Mouse (Mus musculus) layer of hippocampus, adult 9-10 months (tissue): ENCODE measurements around the gene Fuca2.
"Not testable (repeated sequence)": the region's sequence is repeated elsewhere in the genome, so short reads cannot be mapped to it uniquely, and the experiment has no call there.

Experiments
- DNase-seq: peaks from one replicate; pipeline ENCODE4 v3.0.0; 2022; ENCODE audit warnings: low spot score

The Fuca2 gene

GRCm38 (mm10) chr10:13499331-13499730, at the start of gene Fuca2:
Fuca2 (plus strand) TSS chr10:13499540.
- DNase-seq = no peak

DNA sequence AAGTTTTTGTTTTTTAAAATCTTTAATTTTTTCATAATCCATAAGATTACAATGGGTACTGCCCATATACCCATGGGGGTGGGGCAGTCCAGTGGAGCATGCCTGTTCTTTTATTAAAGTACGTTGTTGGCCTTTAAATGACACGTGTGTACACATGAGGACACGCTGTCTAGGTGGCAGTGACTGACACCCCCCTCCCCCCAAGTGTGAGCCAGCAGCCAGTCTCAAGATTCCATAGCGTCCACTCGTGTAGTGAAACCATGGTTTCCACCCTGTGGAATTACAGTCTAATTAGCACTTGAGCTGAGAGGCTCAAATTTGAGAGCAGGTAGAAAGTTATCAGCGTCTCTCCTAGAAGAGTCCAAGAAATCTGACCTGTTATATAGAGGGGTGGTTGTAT, 47.7 kb upstream of the Fuca2 start:
- DNase-seq = no peak

GRCm38 (mm10) chr10:13453200-13453990, 45.9 kb upstream of the Fuca2 start:
- no peak for DNase-seq

GRCm38 (mm10) chr10:13464295-13464694, 35.0 kb upstream of the Fuca2 start:
- not testable (repeated sequence) for DNase-seq

DNA sequence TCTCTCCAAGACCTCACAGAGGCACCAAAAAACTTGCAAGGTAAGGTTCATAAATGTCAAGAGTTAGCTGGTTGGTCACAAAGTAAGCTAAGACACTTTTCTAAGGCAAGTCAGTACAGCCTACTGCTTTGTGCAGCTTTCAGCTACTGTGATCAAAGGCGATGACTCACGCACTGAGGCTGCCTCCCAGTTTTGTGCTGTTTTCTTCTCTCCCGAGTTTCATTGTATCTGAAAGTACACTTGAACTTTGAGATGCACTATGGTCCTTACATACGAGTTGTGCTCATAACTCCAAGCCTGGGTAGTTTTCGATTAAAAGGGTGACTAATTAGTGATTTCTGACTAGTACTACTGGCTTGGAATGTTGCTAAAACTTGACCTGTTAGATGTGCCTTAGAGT, 32.4 kb upstream of the Fuca2 start:
- DNase-seq = no peak

DNA sequence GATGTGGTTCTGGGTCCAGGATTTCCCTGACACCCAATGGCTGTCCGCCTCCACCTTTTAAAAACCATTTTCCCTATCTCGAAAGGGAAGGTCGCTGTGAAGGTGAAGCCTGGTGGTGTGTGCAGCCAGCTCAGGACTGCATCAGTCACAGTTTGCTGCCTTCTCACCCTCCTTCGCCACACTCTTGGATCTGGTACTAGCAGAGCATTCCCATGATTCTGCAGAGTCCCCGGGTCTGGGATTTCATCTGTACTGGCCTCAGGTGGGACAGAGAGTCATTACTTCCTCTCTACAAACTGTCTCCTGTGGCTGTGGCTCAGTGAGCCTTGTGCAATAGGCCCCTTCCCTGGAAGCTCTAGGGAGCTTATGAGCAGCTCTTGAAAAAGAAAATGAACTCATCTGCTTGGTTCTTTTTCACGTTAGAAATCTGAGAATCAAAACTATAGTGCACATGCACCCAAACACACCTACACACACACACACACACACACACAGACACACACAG, 31.3 kb upstream of the Fuca2 start:
- DNase-seq = not testable (repeated sequence)

GRCm38 (mm10) chr10:13470236-13470635, 29.1 kb upstream of the Fuca2 start:
- DNase-seq = no peak

DNA sequence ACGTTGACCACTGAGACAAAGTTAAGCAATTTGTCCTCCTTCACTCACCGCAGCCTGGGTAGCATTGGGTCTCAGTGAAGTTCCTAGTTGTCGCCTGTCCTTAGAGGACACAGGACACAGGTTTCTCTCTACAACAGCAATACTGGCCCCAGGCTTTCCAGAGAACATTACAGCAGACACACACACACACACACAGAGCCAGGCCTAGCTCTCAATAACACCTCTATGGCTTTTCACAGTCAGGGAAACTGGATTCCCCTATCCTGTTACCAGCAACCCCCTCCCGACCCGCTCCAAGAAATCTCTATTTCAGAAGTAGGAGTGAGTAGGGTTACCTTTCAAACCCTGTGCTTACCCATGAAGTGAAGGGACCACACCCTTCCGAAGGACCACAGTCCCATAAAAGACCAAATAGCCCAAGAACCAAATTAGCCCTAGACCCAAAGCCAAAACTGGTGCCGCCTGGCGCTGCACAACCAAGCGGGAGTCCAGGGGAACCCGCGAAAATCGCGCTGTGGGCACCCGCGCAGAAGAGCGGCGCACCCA, 26.0 kb upstream of the Fuca2 start:
- DNase-seq = no peak

- no peak for DNase-seq
Measured at GRCm38 (mm10) chr10:13473833-13474567, 25.3 kb upstream of the Fuca2 start, which contains the start of gene Phactr2. Phactr2 (minus strand) TSS chr10:13474412.

GRCm38 (mm10) chr10:13474568-13474955, 24.8 kb upstream of the Fuca2 start:
- DNase-seq = no peak

- DNase-seq = no peak
Measured at GRCm38 (mm10) chr10:13475121-13475520, 24.2 kb upstream of the Fuca2 start.

DNA sequence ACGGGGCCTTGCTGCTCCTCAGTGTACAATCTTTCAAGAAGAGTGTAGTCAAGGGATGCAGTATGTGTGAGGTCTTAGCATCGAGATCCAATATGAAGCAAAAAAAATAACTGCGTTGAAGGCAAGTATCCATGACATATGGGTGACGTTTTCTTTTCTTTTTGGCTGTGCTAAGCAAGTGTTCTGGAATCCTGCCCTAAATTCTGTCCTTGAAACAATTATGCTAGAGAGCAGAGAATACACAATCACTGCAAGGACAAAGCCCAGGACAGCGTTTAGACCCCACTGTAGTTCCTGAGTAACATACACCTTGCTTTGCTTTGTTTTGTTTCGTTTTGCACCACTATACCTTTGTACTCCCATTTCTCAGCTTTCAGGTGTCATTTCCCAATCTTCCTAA, 20.0 kb upstream of the Fuca2 start:
- DNase-seq = no peak

DNA sequence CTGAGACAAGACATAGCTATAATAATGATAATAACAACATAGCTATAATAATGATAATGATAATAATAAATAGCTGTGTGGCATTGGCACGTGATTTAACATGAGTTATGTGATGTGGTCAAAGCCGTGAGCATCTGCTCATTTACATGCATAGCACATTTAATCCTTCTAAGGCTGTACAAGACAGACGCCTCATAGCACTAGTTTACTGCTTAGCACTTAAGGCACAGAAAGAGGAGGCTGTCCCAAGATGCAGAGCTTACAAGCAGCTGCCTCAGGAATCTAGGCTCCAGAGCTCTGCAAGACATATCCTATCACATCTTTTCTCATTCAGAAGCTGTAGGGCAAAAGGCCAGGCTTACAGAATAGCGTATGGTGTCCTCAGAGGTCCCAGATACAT, 13.4 kb upstream of the Fuca2 start:
- no peak for DNase-seq

- no peak for DNase-seq
Measured at GRCm38 (mm10) chr10:13489671-13490070, 9.7 kb upstream of the Fuca2 start.

- no peak for DNase-seq
Measured at GRCm38 (mm10) chr10:13493978-13494686, 5.2 kb upstream of the Fuca2 start.

DNA sequence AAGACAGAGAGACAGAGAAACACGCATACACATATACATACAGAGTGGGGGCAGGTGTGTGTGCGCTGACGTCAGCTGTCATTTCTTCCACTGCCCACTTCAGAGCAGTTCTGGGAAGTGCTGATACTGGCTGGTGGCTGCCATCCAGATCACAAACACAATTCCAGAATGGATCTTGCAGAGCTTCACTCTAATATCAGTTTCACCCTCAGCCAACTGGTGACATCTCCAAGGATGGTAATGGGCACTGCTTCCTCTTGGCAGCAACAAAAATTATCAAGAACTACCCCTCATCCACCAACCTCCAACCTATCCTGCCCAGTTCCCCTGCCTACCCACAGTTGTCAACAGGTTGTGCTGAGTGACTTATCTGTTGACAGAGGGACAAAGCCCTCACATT, 3.0 kb upstream of the Fuca2 start:
- DNase-seq = no peak

GRCm38 (mm10) chr10:13500473-13500872, 1.1 kb downstream of the Fuca2 start:
- no peak for DNase-seq

DNA sequence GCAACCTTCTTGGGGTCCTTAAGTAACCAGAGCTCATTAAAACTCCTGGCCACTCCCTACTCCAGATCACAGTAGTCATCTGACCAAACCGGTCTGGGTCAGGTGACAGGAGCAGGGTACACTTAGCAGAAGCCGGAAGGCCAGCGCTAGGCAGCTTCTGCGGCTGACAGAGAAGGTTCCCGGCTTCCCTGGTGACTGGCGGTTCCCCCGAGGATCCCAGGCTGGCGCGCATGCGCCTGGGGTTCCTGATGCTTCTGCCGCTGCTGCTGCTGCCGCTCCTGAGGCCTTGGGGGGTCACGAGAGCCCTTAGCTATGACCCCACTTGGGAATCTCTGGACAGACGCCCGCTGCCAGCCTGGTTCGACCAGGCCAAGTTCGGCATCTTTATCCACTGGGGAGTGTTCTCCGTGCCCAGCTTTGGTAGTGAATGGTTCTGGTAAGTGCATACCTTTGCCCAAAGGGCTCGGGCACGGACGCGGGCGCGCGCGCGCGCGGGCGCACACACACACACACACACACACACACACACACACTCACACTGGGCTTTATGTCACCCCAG, 1.7 kb downstream of the Fuca2 start:
- peak; percentile 64 for DNase-seq

DNA sequence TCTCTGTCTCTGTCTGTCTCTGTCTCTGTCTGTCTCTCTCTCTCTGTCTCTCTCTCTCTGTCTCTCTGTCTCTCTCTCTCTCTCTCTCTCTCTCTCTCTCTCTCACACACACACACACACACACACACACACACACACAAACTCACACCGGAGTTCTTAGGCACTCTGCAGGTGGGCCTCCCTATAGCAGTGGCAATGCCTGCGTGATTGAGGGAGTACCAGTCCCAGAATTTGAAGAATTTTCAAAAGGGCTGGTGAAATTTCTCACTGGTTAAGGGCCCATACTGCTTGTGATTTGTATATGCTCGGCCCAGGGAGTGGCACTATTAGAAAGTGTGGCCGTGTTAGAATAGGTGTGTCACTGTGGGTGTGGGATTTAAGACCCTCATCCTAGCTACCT, 2.2 kb downstream of the Fuca2 start:
- not testable (repeated sequence) for DNase-seq

DNA sequence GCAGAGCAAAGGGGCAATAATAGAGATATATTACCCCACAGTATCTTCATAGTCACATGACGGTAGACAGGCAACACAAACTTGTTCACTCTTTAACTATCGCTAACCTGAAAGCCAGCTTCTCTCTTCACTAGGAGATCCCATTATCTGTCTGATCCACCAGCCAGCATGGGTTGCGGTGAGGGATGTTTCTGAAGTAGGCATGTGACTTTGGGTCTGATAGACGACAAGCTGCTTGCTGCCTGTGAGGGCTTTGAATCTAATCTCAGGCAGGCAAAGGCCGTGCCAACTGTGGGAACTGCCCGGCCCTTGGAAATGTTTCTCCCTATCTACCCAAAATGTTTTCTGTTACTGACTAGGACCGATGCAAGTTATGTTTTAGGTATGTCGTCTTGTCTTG, 3.0 kb downstream of the Fuca2 start:
- no peak for DNase-seq

DNA sequence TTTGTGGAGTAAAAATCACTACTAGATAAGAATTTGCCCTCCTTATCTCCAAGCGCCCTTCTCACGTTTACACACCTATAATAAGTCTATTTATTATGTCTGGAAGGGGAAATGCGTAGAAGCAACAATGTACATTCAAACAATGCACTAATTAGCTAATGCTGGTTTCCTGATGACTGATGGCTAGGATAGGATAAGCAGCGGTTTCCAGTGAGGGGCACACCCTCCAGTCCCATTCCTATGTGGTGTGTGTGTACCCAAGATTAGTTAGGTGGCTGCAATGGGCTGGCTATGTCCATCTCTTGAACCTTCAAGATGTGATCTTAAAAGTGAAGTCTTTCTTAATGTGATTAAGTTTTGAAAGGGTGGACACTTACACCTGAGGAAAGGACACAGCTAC, 22.5 kb downstream of the Fuca2 start:
- DNase-seq = no peak

DNA sequence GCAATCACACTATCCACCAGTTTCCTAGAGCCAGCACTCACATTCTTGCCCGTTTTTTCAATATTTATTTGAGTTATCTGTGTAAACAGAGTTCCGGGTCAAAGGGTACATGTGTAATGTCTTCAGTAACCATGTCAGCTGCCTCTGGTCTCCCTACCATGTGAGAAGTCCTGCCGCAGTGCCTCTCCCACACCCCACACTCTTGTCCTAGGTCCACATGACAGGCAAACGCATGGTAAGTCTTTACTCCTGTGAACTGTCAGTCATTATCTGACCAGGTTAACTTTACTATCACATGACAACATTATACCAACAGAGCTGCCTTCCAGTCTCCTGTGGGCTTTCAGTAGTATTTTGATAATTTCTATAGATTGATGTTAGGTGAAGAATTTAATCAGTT, 28.8 kb downstream of the Fuca2 start:
- no peak for DNase-seq
